Mouse (Mus musculus) B cell, adult 2 months (primary cell): ENCODE measurements around the gene Olfr692.

Source experiments
- DNase-seq, 2 experiments: peaks; one replicate each; pipeline ENCODE4 v3.0.0; 2022

The Olfr692 gene

DNA sequence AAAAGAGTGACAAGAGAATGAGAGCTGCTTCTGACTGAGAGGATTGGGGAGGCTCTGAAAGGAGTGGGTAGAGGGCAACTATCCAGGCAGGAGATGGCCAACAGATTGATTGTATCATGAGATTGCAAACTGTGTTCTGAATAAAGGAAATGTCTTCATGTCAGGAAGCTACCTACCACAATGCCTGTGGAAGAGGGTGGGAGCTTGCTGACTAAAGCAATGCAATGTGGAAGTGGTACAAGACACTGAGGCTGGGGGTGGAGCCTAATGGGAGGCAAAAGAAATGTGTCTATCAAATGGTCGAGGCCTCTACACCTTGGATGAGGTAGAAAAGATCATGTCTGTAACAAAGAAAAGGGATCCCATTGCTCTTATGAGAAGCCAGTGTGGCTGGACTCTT, 38.3 kb downstream of the Olfr692 start:
- no peak for DNase-seq

DNA sequence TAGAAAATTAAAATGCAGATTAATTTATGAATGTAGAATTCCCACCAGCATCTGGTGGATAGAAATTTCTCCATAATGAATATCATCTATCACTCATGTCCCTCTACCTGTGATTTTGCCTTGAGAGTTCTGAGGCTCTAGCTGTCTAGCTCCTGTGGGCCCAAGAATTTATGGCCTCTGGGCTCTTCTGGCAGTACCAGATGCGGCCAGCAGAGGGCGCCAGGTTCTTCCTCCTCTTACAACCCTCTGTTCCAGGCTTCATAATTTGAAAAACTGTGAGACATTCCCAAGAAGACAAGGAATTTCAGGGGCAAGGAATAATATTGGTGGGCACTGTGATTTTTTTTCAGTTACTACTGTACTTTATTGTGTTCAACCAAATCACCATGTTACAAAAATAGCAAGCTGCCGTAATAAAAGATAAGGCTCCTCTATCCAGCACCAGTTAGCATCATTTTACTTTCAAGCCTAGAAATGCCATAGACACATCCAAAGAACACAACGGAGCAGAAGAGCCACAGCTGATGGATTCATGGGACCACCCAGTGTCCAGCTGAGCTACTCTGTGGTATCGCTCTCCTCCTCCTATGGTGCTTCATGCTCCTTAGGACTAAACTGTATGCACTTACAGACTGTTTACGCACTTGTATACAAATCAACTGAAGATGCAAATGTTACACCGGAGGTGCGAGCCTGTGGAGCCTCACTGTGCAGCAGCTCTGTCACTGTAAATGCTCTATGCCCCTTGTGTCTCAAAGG, 44.0 kb downstream of the Olfr692 start:
- peak; percentile 79 for DNase-seq

- no peak for DNase-seq
These were observed 46.4 kb downstream of the Olfr692 start for GRCm38 (mm10) chr7:105414385-105414784.

GRCm38 (mm10) chr7:105416529-105416928, 48.5 kb downstream of the Olfr692 start:
- no peak for DNase-seq

DNA sequence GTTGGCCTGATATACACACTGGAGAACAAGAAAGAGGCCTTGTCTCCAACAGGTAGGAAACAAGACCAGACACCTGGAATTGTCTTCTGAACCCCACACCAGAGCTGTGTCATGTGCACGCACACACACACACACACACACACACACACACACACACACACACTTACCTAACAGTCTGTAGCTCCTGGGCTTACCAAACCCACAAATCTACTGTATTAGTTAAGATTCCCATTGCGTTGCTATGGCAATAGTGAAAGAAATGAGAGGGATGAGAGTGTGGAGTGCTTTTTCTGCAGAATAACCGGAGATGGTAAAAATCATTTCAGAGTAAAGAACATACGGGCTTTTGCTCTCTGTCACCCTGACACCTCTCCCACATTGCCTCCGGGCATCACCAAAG, 50.1 kb downstream of the Olfr692 start:
- DNase-seq, result no peak
